Mouse (Mus musculus): ENCODE measurements around the gene Eef1akmt1. TPM values are rescaled to one million over a fixed set of nuclear protein-coding genes. Genes with fewer than 3 reads are reported as not detected.

Gene Eef1akmt1
- polyA plus RNA-seq, 1 experiment: 0.20 TPM

GRCm38 (mm10) chr14:57540683-57541082, 30.7 kb downstream of the Eef1akmt1 start:
- Histone ChIP-seq H3K9me3 (ENCODE audit: control insufficient read depth, low read length) (no peaks in the 10 kb centered on the region), H3K27me3 (ENCODE audit: control insufficient read depth) (peaks cover 20% of the 10 kb centered on the region), H3K4me1 (ENCODE audit: control insufficient read depth) (peaks cover 3% of the 10 kb centered on the region), H3K36me3 (ENCODE audit: control insufficient read depth) (no peaks in the 10 kb centered on the region), H3K4me3 (replicated peaks) (no peak overlapping the region)
- no peak for TF ChIP-seq GATA1 (IDR thresholded peaks at IDR 0.05; ENCODE audit: low read length)
- TF ChIP-seq TAL1 (IDR thresholded peaks at IDR 0.05; ENCODE audit: low read length): no peak

- Histone ChIP-seq H3K4me1 (ENCODE audit: control insufficient read depth) (no peaks in the 10 kb centered on the region), H3K36me3 (ENCODE audit: control insufficient read depth) (no peaks in the 10 kb centered on the region), H3K4me3 (replicated peaks) (no peak overlapping the region), H3K9me3 (ENCODE audit: control insufficient read depth, low read length) (no peaks in the 10 kb centered on the region), H3K27me3 (ENCODE audit: control insufficient read depth) (peaks cover 32% of the 10 kb centered on the region)
- no peak for TF ChIP-seq TAL1 (IDR thresholded peaks at IDR 0.05; ENCODE audit: low read length)
- no peak for TF ChIP-seq GATA1 (IDR thresholded peaks at IDR 0.05; ENCODE audit: low read length)
These were observed 34.0 kb downstream of the Eef1akmt1 start for GRCm38 (mm10) chr14:57537261-57538015.

GRCm38 (mm10) chr14:57536820-57537219, 34.6 kb downstream of the Eef1akmt1 start:
- TF ChIP-seq TAL1 (IDR thresholded peaks at IDR 0.05; ENCODE audit: low read length): no peak
- no peak for TF ChIP-seq GATA1 (IDR thresholded peaks at IDR 0.05; ENCODE audit: low read length)
- peaks cover 26% of the 10 kb centered on the region for H3K27me3 ChIP-seq (ENCODE audit: control insufficient read depth)
- no peaks in the 10 kb centered on the region for H3K9me3 ChIP-seq (ENCODE audit: control insufficient read depth, low read length)
- H3K4me3 ChIP-seq (replicated peaks): no peak overlapping the region
- no peaks in the 10 kb centered on the region for H3K4me1 ChIP-seq (ENCODE audit: control insufficient read depth)
- H3K36me3 ChIP-seq (ENCODE audit: control insufficient read depth): no peaks in the 10 kb centered on the region

- no peaks in the 10 kb centered on the region for H3K36me3 ChIP-seq (ENCODE audit: control insufficient read depth)
- peaks cover 25% of the 10 kb centered on the region for H3K27me3 ChIP-seq (ENCODE audit: control insufficient read depth)
- H3K4me3 ChIP-seq (replicated peaks): no peak overlapping the region
- H3K4me1 ChIP-seq (ENCODE audit: control insufficient read depth): no peaks in the 10 kb centered on the region
- TF ChIP-seq GATA1 (IDR thresholded peaks at IDR 0.05; ENCODE audit: low read length) (no peak), TAL1 (IDR thresholded peaks at IDR 0.05; ENCODE audit: low read length) (no peak)
- no peaks in the 10 kb centered on the region for H3K9me3 ChIP-seq (ENCODE audit: control insufficient read depth, low read length)
These were observed 35.8 kb downstream of the Eef1akmt1 start for GRCm38 (mm10) chr14:57535646-57536045.

- Histone ChIP-seq H3K9me3 (ENCODE audit: control insufficient read depth, low read length) (no peaks in the 10 kb centered on the region), H3K27me3 (ENCODE audit: control insufficient read depth) (peaks cover 25% of the 10 kb centered on the region), H3K4me1 (ENCODE audit: control insufficient read depth) (no peaks in the 10 kb centered on the region), H3K36me3 (ENCODE audit: control insufficient read depth) (no peaks in the 10 kb centered on the region), H3K4me3 (replicated peaks) (no peak overlapping the region)
- TF ChIP-seq GATA1 (IDR thresholded peaks at IDR 0.05; ENCODE audit: low read length): no peak
- no peak for TF ChIP-seq TAL1 (IDR thresholded peaks at IDR 0.05; ENCODE audit: low read length)
These were observed 36.5 kb downstream of the Eef1akmt1 start for GRCm38 (mm10) chr14:57534961-57535360.

GRCm38 (mm10) chr14:57534346-57534745, 37.1 kb downstream of the Eef1akmt1 start:
- no peaks in the 10 kb centered on the region for H3K4me1 ChIP-seq (ENCODE audit: control insufficient read depth)
- H3K4me3 ChIP-seq (replicated peaks): no peak overlapping the region
- H3K27me3 ChIP-seq (ENCODE audit: control insufficient read depth): peaks cover 29% of the 10 kb centered on the region
- H3K36me3 ChIP-seq (ENCODE audit: control insufficient read depth): no peaks in the 10 kb centered on the region
- TF ChIP-seq GATA1 (IDR thresholded peaks at IDR 0.05; ENCODE audit: low read length): no peak
- TF ChIP-seq TAL1 (IDR thresholded peaks at IDR 0.05; ENCODE audit: low read length): no peak
- no peaks in the 10 kb centered on the region for H3K9me3 ChIP-seq (ENCODE audit: control insufficient read depth, low read length)

- no peaks in the 10 kb centered on the region for H3K4me1 ChIP-seq (ENCODE audit: control insufficient read depth)
- TF ChIP-seq TAL1 (IDR thresholded peaks at IDR 0.05; ENCODE audit: low read length) (no peak), GATA1 (IDR thresholded peaks at IDR 0.05; ENCODE audit: low read length) (no peak)
- H3K9me3 ChIP-seq (ENCODE audit: control insufficient read depth, low read length): no peaks in the 10 kb centered on the region
- H3K27me3 ChIP-seq (ENCODE audit: control insufficient read depth): peaks cover 29% of the 10 kb centered on the region
- H3K36me3 ChIP-seq (ENCODE audit: control insufficient read depth): no peaks in the 10 kb centered on the region
- H3K4me3 ChIP-seq (replicated peaks): no peak overlapping the region
These were observed 37.6 kb downstream of the Eef1akmt1 start for GRCm38 (mm10) chr14:57533841-57534240.

GRCm38 (mm10) chr14:57533214-57533613, 38.2 kb downstream of the Eef1akmt1 start:
- Histone ChIP-seq H3K4me1 (ENCODE audit: control insufficient read depth) (no peaks in the 10 kb centered on the region), H3K36me3 (ENCODE audit: control insufficient read depth) (no peaks in the 10 kb centered on the region), H3K9me3 (ENCODE audit: control insufficient read depth, low read length) (no peaks in the 10 kb centered on the region), H3K4me3 (replicated peaks) (no peak overlapping the region), H3K27me3 (ENCODE audit: control insufficient read depth) (peaks cover 29% of the 10 kb centered on the region)
- TF ChIP-seq TAL1 (IDR thresholded peaks at IDR 0.05; ENCODE audit: low read length) (no peak), GATA1 (IDR thresholded peaks at IDR 0.05; ENCODE audit: low read length) (no peak)

- H3K9me3 ChIP-seq (ENCODE audit: control insufficient read depth, low read length): no peaks in the 10 kb centered on the region
- no peaks in the 10 kb centered on the region for H3K36me3 ChIP-seq (ENCODE audit: control insufficient read depth)
- TF ChIP-seq TAL1 (IDR thresholded peaks at IDR 0.05; ENCODE audit: low read length) (no peak), GATA1 (IDR thresholded peaks at IDR 0.05; ENCODE audit: low read length) (no peak)
- no peaks in the 10 kb centered on the region for H3K4me1 ChIP-seq (ENCODE audit: control insufficient read depth)
- no peak overlapping the region for H3K4me3 ChIP-seq (replicated peaks)
- peaks cover 29% of the 10 kb centered on the region for H3K27me3 ChIP-seq (ENCODE audit: control insufficient read depth)
These were observed 38.8 kb downstream of the Eef1akmt1 start for GRCm38 (mm10) chr14:57532577-57532976.
